In genomic region chr13:35771968-35772382, GRCm38 (mm10) we compare ENCODE assay signal across 8 mouse cellular contexts.
DNase-seq lines count a peak whose midpoint lies in the region; ATAC-seq and TF ChIP-seq lines count a peak whose summit lies in the region.

No protein-coding gene starts in this region.

- no peak overlapping the region for H3K4me3 ChIP-seq in heart, embryonic 12.5 days
- no peak overlapping the region for H3K4me3 ChIP-seq in midbrain, postnatal 0 days (ENCODE audit: low read depth, low read length)

- peak; percentile 57 for TF ChIP-seq CTCF in midbrain, postnatal 0 days (IDR thresholded peaks at IDR 0.05)

- H3K9ac ChIP-seq in heart, embryonic 12.5 days = no peak overlapping the region
- no peak overlapping the region for H3K9ac ChIP-seq in midbrain, postnatal 0 days (replicated peaks; ENCODE audit: low read length, poor library complexity, severe bottlenecking)

- no peak for DNase-seq in heart, adult 9 months (ENCODE audit: low spot score in 2 of 2)
- DNase-seq in CD4-positive helper T cell, adult 2 months (ENCODE audit: low read depth, low spot score) = peak; percentile 25
- DNase-seq in adrenal gland, postnatal 10 days = peak; percentile 68
- peak; percentile 59 for DNase-seq in left cerebral cortex, postnatal 4 days
- peak; percentile 27 for DNase-seq in midbrain, postnatal 0 days (ENCODE audit: low spot score)
- no peak for DNase-seq in urinary bladder, adult 18-20 months (ENCODE audit: low spot score in 2 of 2)

- WGBS in heart, embryonic 12.5 days = 68% methylated on average over 9 of the region's 9 CpGs
- 67% methylated on average over 9 of the region's 9 CpGs for WGBS in midbrain, postnatal 0 days

- intact Hi-C loops in left cerebral cortex, postnatal 4 days (cut with DNase I) = no loop called here

- no peak overlapping the region for H3K4me2 ChIP-seq in heart, embryonic 12.5 days
- no peak overlapping the region for H3K4me2 ChIP-seq in midbrain, postnatal 0 days (ENCODE audit: low read depth, low read length, poor library complexity, severe bottlenecking)

- H3K9me3 ChIP-seq in heart, embryonic 12.5 days (replicated peaks) = no peaks in the 10 kb centered on the region
- no peaks in the 10 kb centered on the region for H3K9me3 ChIP-seq in midbrain, postnatal 0 days (ENCODE audit: low read length)

- H3K27me3 ChIP-seq in heart, embryonic 12.5 days (replicated peaks) = no peaks in the 10 kb centered on the region
- H3K27me3 ChIP-seq in midbrain, postnatal 0 days (ENCODE audit: insufficient read depth, low read length) = no peaks in the 10 kb centered on the region

- ATAC-seq in heart, embryonic 12.5 days (ENCODE audit: insufficient number of reproducible peaks, low FRiP score) = peak; percentile 45; the same call in 1 of the 2 replicates
- peak; percentile 56; the same call in 1 of the 2 replicates for ATAC-seq in erythroblast, adult 5-6 weeks (replicated peaks; ENCODE audit: low FRiP score, poor library complexity, severe bottlenecking)
- ATAC-seq in midbrain, postnatal 0 days (ENCODE audit: low FRiP score) = no peak

- no peaks in the 10 kb centered on the region for H3K36me3 ChIP-seq in heart, embryonic 12.5 days
- H3K36me3 ChIP-seq in midbrain, postnatal 0 days (ENCODE audit: insufficient read depth, low read length) = no peaks in the 10 kb centered on the region

- no peak overlapping the region for H3K27ac ChIP-seq in heart, embryonic 12.5 days (ENCODE audit: poor library complexity, severe bottlenecking)
- H3K27ac ChIP-seq in midbrain, postnatal 0 days (ENCODE audit: low read depth, low read length) = no peak overlapping the region

- peaks cover 47% of the 10 kb centered on the region for H3K4me1 ChIP-seq in heart, embryonic 12.5 days (replicated peaks)
- no peaks in the 10 kb centered on the region for H3K4me1 ChIP-seq in midbrain, postnatal 0 days (ENCODE audit: insufficient read depth, low read length)

Comparison
In these comparisons a context has a peak if more than half of its experiments do, and no peak if none do; other contexts are left out.
1. DNase-seq: peak in CD4-positive helper T cell, adult 2 months (single experiment), adrenal gland, postnatal 10 days (single experiment), left cerebral cortex, postnatal 4 days (single experiment) and midbrain, postnatal 0 days (single experiment); none in heart, adult 9 months (0 of 2) and urinary bladder, adult 18-20 months (0 of 2).